Mouse (Mus musculus) heart, embryonic 14.5 days (tissue): ENCODE measurements around the gene Plaa. TPM values are rescaled to one million over a fixed set of nuclear protein-coding genes. Genes with fewer than 3 reads are reported as not detected.
"Not testable (repeated sequence)": the region's sequence is repeated elsewhere in the genome, so short reads cannot be mapped to it uniquely, and the experiment has no call there.

Experiments
- ATAC-seq: fragments of 200-750 bp; cut with Nextera tagmentation; 2 replicates; pipeline ENCODE4 v1.8.0; 2017; ENCODE audit warnings: low read depth, moderate TSS enrichment; ENCODE audit not compliant: insufficient number of reproducible peaks, insufficient read depth, low FRiP score
- H3K27ac ChIP-seq, 2 experiments: fragments of 200-500 bp in 1 of 2; fragments of 300-500 bp in 1 of 2; sonication (generic) in 1 of 2; replicated peaks in 1 of 2; 2 replicates each; pipeline ENCODE4 v1.5.1; 2012 to 2014; ENCODE audit warnings: low read depth in 2 of 2, low read length in 2 of 2, control low read depth in 1 of 2, mild to moderate bottlenecking in 1 of 2, mixed read lengths in 1 of 2; ENCODE audit not compliant: control insufficient read depth in 1 of 2, insufficient read depth in 1 of 2
- H3K27me3 ChIP-seq: fragments of 300-500 bp; sonication (generic); 2 replicates; pipeline ENCODE4 v1.6.1; 2014; ENCODE audit warnings: mild to moderate bottlenecking, low read length, control low read depth; ENCODE audit not compliant: control insufficient read depth, insufficient read depth
- H3K36me3 ChIP-seq: fragments of 300-500 bp; sonication (generic); 2 replicates; pipeline ENCODE4 v1.6.1; 2014; ENCODE audit warnings: mild to moderate bottlenecking, control low read depth, low read length, mixed read lengths; ENCODE audit not compliant: control insufficient read depth, insufficient read depth
- H3K4me1 ChIP-seq, 2 experiments: fragments of 200-500 bp in 1 of 2; fragments of 300-500 bp in 1 of 2; sonication (generic) in 1 of 2; 2 replicates each; pipeline ENCODE4 v1.6.1; 2012 to 2014; ENCODE audit warnings: low read length in 2 of 2, control low read depth in 1 of 2, mixed read lengths in 1 of 2; ENCODE audit not compliant: control insufficient read depth in 2 of 2, insufficient read depth in 2 of 2
- H3K4me2 ChIP-seq: fragments of 300-500 bp; sonication (generic); 2 replicates; pipeline ENCODE4 v1.6.1; 2014; ENCODE audit warnings: mild to moderate bottlenecking, low read length
- H3K4me3 ChIP-seq, 2 experiments: fragments of 200-500 bp in 1 of 2; fragments of 300-500 bp in 1 of 2; sonication (generic) in 1 of 2; 2 replicates each; pipeline ENCODE4 v1.5.1; 2012 to 2014; ENCODE audit warnings: low read length in 2 of 2, mild to moderate bottlenecking in 2 of 2, control low read depth in 1 of 2, low read depth in 1 of 2, moderate library complexity in 1 of 2; ENCODE audit not compliant: control insufficient read depth in 1 of 2, insufficient read depth in 1 of 2
- H3K9ac ChIP-seq: fragments of 300-500 bp; sonication (generic); 2 replicates; pipeline ENCODE4 v1.6.1; 2014; ENCODE audit warnings: mild to moderate bottlenecking, low read length
- H3K9me3 ChIP-seq: fragments of 300-500 bp; sonication (generic); 2 replicates; pipeline ENCODE4 v1.6.1; 2016; ENCODE audit warnings: low read length, control low read depth; ENCODE audit not compliant: control insufficient read depth
- WGBS: fragments of 180-500 bp; shearing (Covaris S2); extraction: QIAGEN DNeasy Blood & Tissue Kit; methylation state at CpG from one replicate; pipeline ENCODE4 v1.1.7; 2014; 5-methylcytosine and 5-hydroxymethylcytosine counted together
- polyA plus RNA-seq: library from polyadenylated mRNA; unstranded; fragments of >200 nt; fragmentation: Nextera tagmentation; extraction: Ambion mirVana; gene quantifications from 2 replicates; pipeline ENCODE4 v1.2.1, GENCODE M21; 2014

The Plaa gene
- polyA plus RNA-seq: 55.7 and 59.3 TPM in 2 replicates

DNA sequence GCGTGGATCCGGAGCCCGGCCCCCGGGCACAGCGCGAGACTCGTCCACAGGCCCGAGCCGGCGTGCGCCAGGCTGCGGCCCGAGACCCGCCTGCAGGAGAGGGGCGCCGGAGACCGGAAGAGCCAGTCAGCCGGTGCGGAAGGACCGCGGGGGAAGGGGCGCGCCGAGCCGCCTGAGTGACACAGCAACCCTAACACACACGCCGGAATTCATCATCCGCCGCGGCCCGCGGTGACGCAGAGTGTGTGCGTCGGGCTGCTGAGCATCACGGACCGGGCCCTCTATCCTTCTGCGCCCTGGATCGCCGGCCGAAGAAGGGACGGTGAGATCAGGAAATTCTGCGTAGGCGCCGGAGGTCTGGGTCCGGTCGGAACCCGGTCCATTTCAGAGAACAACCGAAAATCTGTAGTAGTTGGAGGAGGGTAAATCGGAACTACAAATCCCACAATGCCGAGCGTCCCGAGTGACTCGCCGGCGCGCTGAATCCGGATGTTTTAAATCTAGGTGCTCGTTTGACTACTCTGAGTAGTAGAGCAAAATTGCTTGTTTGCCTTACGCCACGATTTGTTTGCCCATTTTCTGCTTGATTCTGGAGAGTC, at the start of gene Plaa:
Gene Plaa (minus strand): TSS at position 214 of the 599 bp plus-strand sequence.
- Histone ChIP-seq H3K27ac (peak within 1 kb of the TSS; percentile 83 to 90), H3K9ac (peak within 1 kb of the TSS; percentile 93), H3K4me1 (peaks cover 0 to 18% of the 10 kb centered on the region in 2 experiments; a peak in 2 of 4 replicates), H3K9me3 (no peaks in the 10 kb centered on the region), H3K27me3 (no peaks in the 10 kb centered on the region), H3K36me3 (no peaks in the 10 kb centered on the region), H3K4me3 (peak within 1 kb of the TSS; percentile 68 to 83), H3K4me2 (peak within 1 kb of the TSS; percentile 88)
- ATAC-seq: peak; percentile 99
- under 1% methylated on average over 58 of the region's 61 CpGs for WGBS

DNA sequence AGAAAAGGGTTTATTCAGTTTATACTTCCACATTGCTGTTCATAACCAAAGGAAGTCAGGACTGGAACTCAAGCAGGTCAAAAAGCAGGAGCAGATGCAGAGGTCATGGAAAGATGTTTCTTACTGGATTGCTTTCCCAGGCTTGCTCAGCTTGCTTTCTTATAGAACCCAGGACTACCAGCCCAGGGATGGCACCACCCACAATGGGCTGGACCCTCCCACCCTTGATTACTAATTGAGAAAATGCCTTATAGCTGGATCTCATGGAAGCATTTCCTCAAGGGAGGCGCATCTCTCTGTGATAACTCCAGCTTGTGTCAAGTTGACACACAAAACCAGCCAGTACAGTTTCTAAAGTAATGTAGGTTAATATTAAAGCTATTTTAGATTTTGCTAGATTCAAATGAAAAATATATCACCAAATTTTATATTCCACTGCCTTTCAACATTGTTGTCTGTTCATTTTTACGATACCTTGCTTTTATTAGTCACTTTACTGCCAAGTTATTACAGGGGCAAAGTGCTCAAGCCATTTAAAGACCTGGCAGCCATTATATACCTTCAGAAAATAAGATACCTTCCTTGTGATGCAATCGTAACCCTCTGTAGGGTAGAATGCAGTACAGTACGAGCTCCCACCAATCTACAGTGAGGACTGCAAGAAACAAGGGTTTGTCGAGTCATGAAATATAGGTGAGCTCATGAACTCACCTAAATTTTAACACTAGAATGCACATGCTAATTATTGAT, 47.6 kb upstream of the Plaa start:
- not testable (repeated sequence) for H3K27me3 ChIP-seq, H3K9ac ChIP-seq, H3K4me2 ChIP-seq, H3K9me3 ChIP-seq, H3K36me3 ChIP-seq, ATAC-seq, H3K4me1 ChIP-seq, H3K27ac ChIP-seq, H3K4me3 ChIP-seq
- 89% methylated on average over 5 of the region's 5 CpGs for WGBS

DNA sequence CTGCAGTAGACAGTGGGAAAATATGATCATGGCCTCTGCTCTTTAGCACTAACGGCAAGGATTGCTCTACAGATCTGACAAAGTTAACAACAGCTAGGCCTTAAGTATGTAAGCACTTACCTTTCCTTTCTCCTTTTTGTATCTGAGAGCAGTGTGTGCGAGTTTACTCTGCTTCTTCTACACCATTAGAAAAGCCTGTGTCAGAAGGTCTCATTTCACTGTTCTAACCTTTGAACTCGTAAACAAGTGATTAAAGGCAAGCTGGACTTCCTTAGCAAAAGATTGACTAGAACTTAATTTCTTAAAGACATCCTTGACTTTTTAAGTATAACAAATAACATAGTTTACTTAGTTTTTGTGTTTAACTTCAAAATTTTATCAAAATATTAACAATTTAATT, 46.9 kb upstream of the Plaa start, which contains the start of gene Lrrc19:
Gene Lrrc19 (minus strand): TSS at position 225 of the 400 bp plus-strand sequence.
- 82% methylated on average over 3 of the region's 3 CpGs for WGBS
- H3K4me2 ChIP-seq: no peak within 1 kb of the TSS
- H3K27me3 ChIP-seq: no peaks in the 10 kb centered on the region

DNA sequence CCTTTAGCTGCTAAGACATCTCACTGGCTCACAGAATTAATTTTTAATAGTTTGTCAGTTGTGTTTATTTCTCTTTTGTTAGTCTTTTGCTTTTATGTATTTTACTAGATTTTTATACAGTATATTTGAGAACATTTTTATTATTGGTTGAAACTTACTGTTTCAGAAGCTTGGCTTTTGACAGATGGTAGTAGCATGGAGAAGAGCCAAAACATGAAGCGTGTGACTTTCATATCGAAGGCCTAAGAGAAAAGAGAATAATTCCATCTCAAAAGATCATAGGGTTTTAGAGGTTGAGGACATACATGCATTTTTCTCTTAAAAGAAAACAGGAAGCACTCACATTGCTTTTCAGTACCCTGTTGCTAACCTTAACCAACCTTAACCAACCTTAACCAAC, 40.1 kb upstream of the Plaa start:
- no peaks in the 10 kb centered on the region for H3K4me1 ChIP-seq
- no peak for ATAC-seq
- H3K27me3 ChIP-seq: no peaks in the 10 kb centered on the region
- 97% methylated on average over 2 of the region's 2 CpGs for WGBS
- no peaks in the 10 kb centered on the region for H3K36me3 ChIP-seq
- H3K9me3 ChIP-seq: no peaks in the 10 kb centered on the region
- no peak overlapping the region for H3K4me3 ChIP-seq
- H3K27ac ChIP-seq: no peak overlapping the region
- H3K9ac ChIP-seq: no peak overlapping the region
- H3K4me2 ChIP-seq: no peak overlapping the region

More for the DNA sequence above, 46.9 kb upstream of the Plaa start, which contains the start of gene Lrrc19:
- H3K36me3 ChIP-seq: peaks cover 3% of the 10 kb centered on the region; the same call in 1 of the 2 replicates
- ATAC-seq: no peak
- H3K4me1 ChIP-seq: no peaks in the 10 kb centered on the region
- H3K9me3 ChIP-seq: no peaks in the 10 kb centered on the region
- H3K4me3 ChIP-seq: no peak within 1 kb of the TSS
- H3K27ac ChIP-seq: no peak within 1 kb of the TSS
- H3K9ac ChIP-seq: no peak within 1 kb of the TSS

DNA sequence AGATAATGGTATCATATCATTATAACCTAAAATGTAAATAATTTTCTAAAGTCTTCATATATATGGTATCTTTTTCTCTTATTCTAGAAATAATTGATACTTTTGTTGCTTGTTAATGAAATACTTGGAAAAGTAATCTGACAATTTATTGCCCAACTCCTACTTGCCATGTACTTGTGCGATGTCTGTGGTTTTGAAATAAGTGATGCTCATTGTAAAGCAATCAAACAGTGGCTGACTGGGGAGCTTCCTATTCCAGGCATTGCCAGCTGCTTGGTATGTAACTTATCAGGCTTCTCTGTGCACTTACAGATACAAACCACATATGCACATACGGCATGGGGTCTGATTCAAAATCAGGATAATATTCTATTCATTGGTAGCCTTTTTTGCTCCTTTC, 17.0 kb upstream of the Plaa start:
- H3K4me3 ChIP-seq: no peak overlapping the region
- no peaks in the 10 kb centered on the region for H3K9me3 ChIP-seq
- peaks cover 0 to 4% of the 10 kb centered on the region in 2 experiments; a peak in 1 of 4 replicates for H3K4me1 ChIP-seq
- no peak for ATAC-seq
- H3K4me2 ChIP-seq: no peak overlapping the region
- H3K36me3 ChIP-seq: 0 out of 2 replicates have a peak, but pooled peaks cover 5% of the 10 kb centered on the region
- WGBS: 74% methylated on average over 2 of the region's 2 CpGs
- no peak overlapping the region for H3K27ac ChIP-seq
- no peak overlapping the region for H3K9ac ChIP-seq
- no peaks in the 10 kb centered on the region for H3K27me3 ChIP-seq

DNA sequence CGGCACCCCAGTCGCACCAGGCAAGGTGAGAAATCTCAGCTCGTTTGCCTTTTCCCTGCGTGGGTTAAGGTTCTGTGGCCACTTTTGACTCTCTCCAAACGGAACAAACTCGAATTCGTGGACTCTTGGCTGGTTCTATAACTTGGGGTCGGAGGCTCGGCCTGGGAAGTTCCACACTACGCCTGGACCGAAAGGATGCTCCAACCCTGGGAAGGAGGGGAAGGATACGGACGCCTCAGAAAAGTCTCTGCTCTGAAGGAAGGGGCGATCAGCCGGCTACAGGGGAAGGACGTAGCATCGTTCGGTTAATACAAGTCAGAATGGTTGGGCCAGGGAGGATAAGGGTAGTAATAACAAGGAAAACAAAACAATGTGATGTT, 11.6 kb upstream of the Plaa start:
- peaks cover 0 to 7% of the 10 kb centered on the region in 2 experiments; a peak in 1 of 4 replicates for H3K4me1 ChIP-seq
- H3K36me3 ChIP-seq: no peaks in the 10 kb centered on the region
- peak overlapping the region; percentile 79 for H3K4me2 ChIP-seq
- H3K27me3 ChIP-seq: no peaks in the 10 kb centered on the region
- H3K9me3 ChIP-seq: no peaks in the 10 kb centered on the region
- peak overlapping the region; percentile 82 for H3K9ac ChIP-seq
- peak; percentile 56 for ATAC-seq
- under 1% methylated on average over 18 of the region's 18 CpGs for WGBS
- H3K27ac ChIP-seq: peak overlapping the region; percentile 10 to 35; a peak in 3 of 4 replicates
- H3K4me3 ChIP-seq: peak overlapping the region; percentile 60 to 73

DNA sequence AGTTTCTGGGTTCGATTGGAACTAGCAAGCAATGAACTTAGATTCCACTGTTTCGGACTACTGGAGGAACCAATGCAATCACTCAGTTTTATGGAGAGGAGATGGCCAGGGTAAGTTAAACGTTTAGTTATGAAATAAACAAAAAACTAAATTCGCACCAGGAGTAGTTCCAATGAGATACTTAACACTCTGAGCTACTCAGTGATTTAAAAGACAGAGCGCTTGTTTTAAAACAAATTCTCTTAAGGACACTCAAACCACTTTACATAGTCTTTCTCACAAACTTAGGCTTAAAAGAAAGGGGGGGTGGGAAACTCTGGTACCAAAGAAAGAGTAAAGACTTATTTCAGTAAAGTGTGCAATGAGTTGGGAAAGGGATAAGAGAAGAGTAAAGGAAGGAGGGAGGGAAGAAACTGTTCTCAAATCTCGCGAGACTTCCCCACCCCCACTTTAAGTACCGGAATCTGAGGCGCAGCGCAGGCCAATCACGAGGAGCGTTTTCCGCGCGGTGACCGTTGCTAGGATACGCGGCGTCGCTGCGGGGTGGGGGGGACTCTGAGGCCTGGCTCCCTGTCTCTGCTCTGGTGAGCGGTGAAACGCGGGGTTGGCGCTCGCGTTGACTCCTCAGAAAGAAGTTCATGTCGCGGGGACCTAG, 11.1 kb upstream of the Plaa start, which contains the start of gene Ift74:
Gene Ift74 (plus strand): TSS at position 520 of the 655 bp plus-strand sequence.
- H3K4me2 ChIP-seq: peak within 1 kb of the TSS; percentile 79
- H3K4me3 ChIP-seq: peak within 1 kb of the TSS; percentile 60 to 73
- H3K4me1 ChIP-seq: peaks cover 0 to 7% of the 10 kb centered on the region in 2 experiments; a peak in 1 of 4 replicates
- H3K27ac ChIP-seq: peak within 1 kb of the TSS; percentile 10 to 71; a peak in 3 of 4 replicates
- 3% methylated on average over 28 of the region's 29 CpGs for WGBS
- no peaks in the 10 kb centered on the region for H3K27me3 ChIP-seq
- no peaks in the 10 kb centered on the region for H3K36me3 ChIP-seq
- ATAC-seq: peak; percentile 98
- H3K9me3 ChIP-seq: no peaks in the 10 kb centered on the region
- peak within 1 kb of the TSS; percentile 82 for H3K9ac ChIP-seq
